Mouse (Mus musculus): ENCODE results near the gene Tmem45a.

Tmem45a gene

DNA sequence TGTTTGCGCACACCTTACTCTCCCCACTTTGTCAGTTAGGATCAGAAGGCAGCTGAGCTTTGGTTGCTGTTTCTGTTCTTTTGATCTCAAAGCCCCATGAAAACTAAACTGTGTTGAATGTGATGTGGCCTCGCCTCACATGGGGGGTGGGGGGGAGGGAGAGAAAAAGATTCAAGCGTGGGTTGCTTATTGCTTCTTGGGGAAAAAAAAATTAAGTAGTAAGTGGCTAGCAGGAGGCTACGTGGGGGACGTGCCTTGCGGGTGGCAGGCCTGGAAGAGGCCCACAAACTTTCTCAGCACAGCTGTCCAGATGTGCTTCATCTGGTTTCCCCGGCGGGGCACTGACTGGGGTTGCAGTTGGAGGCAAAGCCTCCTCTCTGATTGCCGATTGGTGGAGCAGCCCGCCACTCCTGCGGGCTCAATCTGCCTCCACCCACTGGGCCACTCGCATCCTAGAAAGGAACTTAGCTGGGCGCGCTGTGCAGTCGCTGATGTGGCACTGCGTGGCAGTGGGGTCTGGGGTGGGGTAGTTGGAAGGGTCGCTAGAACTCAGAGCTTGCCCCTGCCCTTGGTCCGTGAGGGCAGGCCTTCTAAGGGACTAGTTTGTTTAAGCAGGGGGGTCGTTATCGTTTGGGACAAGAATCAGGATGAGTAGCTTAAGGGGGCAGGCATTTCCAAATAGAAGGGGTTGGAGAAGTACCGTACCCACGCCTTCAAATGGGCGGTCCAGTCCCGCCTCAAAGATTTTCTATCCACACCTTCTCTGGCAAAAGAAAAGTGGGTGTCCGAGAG lies at the start of gene Tmem45a:
Gene Tmem45a, minus strand, starts transcription at position 343 of the 792 bp plus-strand sequence.
- peak; percentile 80 for DNase-seq (ENCODE audit: low read depth, low spot score)

DNA sequence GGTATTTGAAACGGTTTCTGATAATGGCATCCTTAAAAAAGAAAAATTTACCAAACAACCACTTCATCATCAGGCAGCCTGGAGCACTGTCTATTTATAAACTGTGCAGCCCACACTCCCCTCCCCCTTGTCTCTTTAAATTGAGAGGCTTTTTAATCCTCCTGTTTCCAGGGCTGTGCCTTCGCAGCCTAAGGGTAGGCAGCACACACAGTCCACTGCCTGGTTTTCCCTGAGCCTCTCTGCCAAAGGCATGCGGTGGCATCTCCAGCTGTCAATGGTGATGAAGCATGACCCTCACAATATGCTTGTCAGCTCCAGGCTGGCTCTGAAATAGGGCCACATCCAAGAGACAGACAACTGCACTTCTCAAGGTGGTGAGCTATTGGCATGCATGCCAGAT lies 42.1 kb upstream of the Tmem45a start, which contains the start of gene Lnp1:
Gene Lnp1, minus strand, starts transcription at position 39 of the 400 bp plus-strand sequence.
- DNase-seq (ENCODE audit: low read depth, low spot score): no peak

DNA sequence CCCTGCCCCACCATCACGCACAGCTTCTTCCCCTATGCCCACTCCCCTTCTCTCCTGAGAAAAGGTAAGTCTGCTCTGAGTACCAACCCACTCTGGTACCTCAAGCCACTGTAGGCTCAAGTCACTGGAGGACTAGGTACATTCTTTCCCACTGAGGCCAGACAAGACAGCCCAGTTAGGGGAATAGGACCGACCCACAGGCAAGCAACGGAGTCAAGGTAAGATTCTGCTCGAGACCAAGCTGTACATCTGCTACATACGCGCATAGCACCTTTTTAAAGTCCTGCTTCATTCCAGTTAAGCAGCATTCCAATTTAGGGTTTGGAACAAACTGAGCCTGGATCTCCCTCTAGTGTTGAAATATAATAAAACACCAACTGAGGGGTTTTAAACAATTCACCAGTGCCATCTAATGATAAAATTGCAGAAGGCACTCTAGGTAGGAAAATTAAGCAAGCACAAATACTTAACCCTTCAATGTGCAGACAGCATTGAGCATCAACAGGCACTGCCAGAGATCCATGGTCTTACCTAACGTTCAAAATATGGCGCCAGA lies 34.2 kb upstream of the Tmem45a start:
- DNase-seq (ENCODE audit: low read depth, low spot score): peak; percentile 40

GRCm38 (mm10) chr16:56917230-56917629 lies 31.3 kb upstream of the Tmem45a start:
- no peak for DNase-seq (ENCODE audit: low read depth, low spot score)

DNA sequence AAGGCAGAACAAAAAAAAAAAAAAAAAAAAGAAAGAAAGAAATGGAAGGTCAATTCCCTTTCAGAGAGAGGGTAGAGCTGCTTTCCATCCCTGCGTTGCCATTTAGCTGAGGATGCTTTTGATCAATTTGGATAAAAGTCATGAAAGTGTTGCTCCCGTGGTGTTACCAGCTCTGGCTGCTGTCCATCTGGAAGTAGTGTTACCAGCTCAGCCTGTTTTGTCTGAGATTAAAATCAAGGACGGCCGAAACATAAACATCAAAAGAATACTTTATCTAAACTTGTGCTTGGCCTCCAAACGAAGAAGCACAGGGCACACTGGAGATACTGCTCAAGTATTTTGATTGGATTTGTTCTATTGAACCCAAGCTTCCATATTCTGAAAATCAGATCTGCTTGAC lies 23.0 kb upstream of the Tmem45a start:
- DNase-seq (ENCODE audit: low read depth, low spot score): no peak

DNA sequence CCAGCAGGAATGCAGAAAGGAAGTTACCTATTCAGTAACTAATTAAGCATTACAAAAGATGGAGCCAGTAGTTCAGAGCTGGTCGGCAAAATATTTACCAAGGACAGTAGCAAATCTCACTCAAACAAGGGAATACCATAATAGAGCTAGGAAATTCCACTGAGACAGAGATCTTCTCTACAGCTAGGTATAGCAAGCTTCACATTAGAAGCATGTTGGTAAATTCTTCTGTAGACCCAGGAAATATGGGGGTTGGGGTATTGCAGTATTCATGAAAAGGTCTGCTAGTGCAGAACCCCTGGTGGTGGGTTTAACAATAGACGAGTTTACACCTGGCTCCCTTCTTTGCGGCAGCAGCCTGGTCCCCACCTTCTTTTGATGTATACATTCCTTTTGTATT lies 16.2 kb upstream of the Tmem45a start:
- peak; percentile 40 for DNase-seq (ENCODE audit: low read depth, low spot score)

GRCm38 (mm10) chr16:56891583-56891982 lies 5.6 kb upstream of the Tmem45a start:
- DNase-seq (ENCODE audit: low read depth, low spot score): no peak

- no peak for DNase-seq (ENCODE audit: low read depth, low spot score)
Observed at GRCm38 (mm10) chr16:56886616-56887116, 700 bp upstream of the Tmem45a start.

GRCm38 (mm10) chr16:56884811-56885210 lies 1.2 kb downstream of the Tmem45a start:
- no peak for DNase-seq (ENCODE audit: low read depth, low spot score)

DNA sequence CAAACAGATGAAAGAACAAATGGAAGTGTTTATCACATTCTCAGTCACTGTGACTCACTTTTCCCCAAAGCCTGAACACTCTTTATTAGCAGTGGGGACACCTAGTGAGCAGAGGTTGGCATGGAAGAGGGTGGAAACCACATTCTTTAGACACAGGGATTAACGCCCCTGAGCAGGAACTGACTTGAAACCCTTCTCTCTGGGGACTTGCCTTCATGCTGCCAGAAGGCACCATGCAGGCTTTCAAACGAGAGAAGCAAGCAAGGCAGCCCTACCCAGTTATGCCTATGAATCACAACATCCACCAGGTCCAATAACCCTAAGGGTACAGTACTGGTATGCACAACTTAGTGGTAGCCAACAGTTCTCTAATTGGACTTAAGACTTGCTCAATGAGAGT lies 12.6 kb downstream of the Tmem45a start:
- no peak for DNase-seq (ENCODE audit: low read depth, low spot score)

DNA sequence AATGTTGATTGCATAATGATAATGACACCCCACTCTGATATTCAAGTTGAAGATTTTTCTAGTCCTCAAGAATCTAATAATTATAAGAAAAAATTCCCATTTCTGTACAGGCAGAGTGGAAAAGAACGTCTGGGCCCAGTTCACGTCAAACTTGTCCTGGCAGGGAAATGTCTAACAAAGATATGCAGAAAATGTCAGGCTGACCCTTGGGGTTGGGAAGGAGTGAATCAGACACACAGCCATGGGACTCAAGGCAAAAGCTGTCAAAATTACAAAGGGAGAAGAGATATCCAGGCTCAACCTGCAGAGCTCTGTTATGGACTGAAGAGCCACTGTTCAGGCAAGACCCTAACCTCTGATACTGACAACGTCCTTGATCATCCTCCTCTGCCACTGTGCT lies 15.5 kb downstream of the Tmem45a start:
- DNase-seq (ENCODE audit: low read depth, low spot score): no peak

DNA sequence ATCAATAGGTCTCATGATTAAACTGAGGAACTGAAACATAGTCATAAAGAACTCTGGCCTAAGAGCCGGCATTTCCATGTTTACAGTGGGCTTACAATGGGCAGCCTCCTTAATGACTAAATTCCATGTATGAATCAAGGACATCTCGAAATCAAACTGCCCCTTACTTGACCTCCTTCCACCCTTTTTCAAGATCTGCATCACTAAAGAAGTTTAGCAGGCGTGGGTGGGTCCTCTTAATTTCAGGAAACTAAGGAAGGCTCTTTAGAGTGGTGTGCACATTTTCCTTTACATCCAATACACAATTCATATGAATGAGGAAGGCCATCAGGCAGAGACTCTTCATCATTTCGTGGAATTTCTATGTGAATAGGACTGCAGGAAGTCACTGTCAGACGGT lies 17.6 kb downstream of the Tmem45a start:
- DNase-seq (ENCODE audit: low read depth, low spot score): no peak

DNA sequence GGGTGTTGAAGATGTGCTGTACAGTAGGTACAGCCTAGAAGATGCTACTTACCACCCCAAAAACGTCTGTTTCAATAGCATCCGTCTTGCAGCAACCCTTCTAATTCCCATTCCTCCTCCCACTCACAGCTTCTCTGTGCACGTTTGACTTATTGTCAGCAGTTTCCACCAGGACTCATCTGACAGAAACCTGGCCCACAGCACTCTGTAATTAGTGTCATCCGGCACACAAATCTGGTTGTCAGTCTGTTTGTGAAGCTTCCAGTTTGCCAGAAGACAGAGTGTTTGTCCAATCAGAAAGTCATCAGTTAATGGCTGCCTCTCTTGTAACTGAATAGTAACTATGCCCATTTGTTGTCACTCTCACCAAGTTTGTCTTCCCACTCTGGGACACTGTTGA lies 18.4 kb downstream of the Tmem45a start:
- no peak for DNase-seq (ENCODE audit: low read depth, low spot score)

- no peak for DNase-seq (ENCODE audit: low read depth, low spot score)
Observed at GRCm38 (mm10) chr16:56852841-56853587, 33.0 kb downstream of the Tmem45a start.

- DNase-seq (ENCODE audit: low read depth, low spot score): no peak
Observed at GRCm38 (mm10) chr16:56842988-56843387, 43.0 kb downstream of the Tmem45a start.

- no peak for DNase-seq (ENCODE audit: low read depth, low spot score)
Observed at GRCm38 (mm10) chr16:56833312-56833711, 52.7 kb downstream of the Tmem45a start.

- DNase-seq (ENCODE audit: low read depth, low spot score): no peak
Observed at GRCm38 (mm10) chr16:56831986-56832385, 54.0 kb downstream of the Tmem45a start.

DNA sequence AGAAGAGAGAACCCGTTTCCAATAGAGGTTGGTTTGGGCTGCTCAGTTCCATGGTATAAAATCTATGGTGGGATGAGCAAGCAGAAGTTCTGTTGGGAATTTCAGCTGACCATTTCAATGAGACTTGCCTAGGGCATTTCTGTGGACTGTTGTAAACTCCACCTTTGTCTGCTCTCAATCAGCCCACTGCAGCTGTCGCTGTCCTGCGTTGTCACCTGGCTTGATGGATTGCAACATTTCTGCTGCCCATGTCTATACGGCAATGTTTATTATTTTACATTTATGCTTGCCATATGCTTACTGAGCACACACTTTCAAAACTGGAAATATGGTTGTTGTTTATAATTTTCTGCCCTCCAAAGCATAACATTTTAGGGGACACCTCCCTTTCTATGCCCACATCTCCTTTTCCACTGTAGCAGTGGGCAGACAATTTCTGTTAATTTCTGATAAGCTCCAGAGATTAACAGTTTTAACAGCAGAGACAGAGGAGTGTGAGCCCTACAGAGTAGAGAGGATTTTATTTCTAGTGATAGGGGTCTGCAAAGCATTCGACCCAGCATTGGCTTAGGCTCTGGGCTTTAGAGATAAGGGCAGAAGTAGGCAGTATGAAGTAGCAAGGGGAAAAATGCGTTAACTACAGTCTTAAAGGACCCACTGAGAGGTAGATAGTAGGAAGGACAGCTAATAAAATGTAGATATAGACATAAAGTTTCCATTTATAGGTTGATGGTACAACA lies 84.4 kb downstream of the Tmem45a start:
- DNase-seq (ENCODE audit: low read depth, low spot score): no peak

DNA sequence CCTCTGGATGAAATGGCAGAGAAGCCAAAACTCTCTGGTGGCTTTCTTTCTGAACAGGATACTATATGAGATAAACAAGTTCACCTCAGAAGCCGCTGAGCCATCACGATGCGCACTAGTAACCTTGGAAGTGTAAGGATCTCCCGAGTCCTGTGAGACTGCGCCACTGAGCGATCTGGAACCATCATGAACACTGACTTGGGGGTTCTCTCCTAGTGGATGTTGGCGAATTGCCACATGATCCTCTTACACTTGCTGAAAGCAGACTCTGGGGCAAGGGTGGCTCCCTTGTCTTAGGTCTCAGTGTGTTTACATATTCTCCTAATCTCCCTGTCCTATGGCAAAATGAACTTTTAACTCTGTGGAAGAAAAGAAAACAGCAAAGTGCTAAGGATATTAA lies 85.0 kb downstream of the Tmem45a start:
- DNase-seq (ENCODE audit: low read depth, low spot score): no peak

- no peak for DNase-seq (ENCODE audit: low read depth, low spot score)
Observed at GRCm38 (mm10) chr16:56800469-56800868, 85.5 kb downstream of the Tmem45a start.

GRCm38 (mm10) chr16:56799541-56800029 lies 86.4 kb downstream of the Tmem45a start:
- no peak for DNase-seq (ENCODE audit: low read depth, low spot score)
